Comparison of ENCODE assay signal across 9 mouse cellular contexts in genomic region chr1:181016045-181016444, GRCm38 (mm10). TPM values are rescaled to one million over a fixed set of nuclear protein-coding genes. Genes with fewer than 3 reads are reported as not detected.
DNase-seq lines count a peak whose midpoint lies in the region; ATAC-seq and TF ChIP-seq lines count a peak whose summit lies in the region.
"Had no signal": no experiment of that assay in that cellular context is flagged by ENCODE, and none has a peak within 500 bp of the region (broad histone marks: within the 10 kb centered on the region; RNA-seq: fewer than 3 reads in every experiment).

No protein-coding gene starts in this region.

- DNase-seq in kidney, postnatal 4 days, result peak; percentile 18 to 39
- DNase-seq in cerebellum, postnatal 25 days, result no peak
- no peak for DNase-seq in MN1 (ENCODE audit: low spot score)
- no peak for DNase-seq in thymus, adult 18-20 months

- H3K4me1 ChIP-seq in megakaryocyte, embryonic 14.5 days, result peaks cover 53% of the 10 kb centered on the region
- peaks cover 9% of the 10 kb centered on the region; the same call in 1 of the 2 replicates for H3K4me1 ChIP-seq in forebrain, embryonic 12.5 days
- peaks cover 25% of the 10 kb centered on the region for H3K4me1 ChIP-seq in small intestine, adult 2 months (ENCODE audit: control insufficient read depth, insufficient read depth, insufficient read length, low read length)

- H3K9ac ChIP-seq in forebrain, embryonic 12.5 days, result no peak overlapping the region

- TF ChIP-seq POLR2A in small intestine, adult 2 months (IDR thresholded peaks at IDR 0.05; ENCODE audit: low read depth, low read length), result no peak

- no peak for ATAC-seq in megakaryocyte, adult 5-6 weeks (ENCODE audit: poor library complexity, severe bottlenecking)
- ATAC-seq in forebrain, embryonic 12.5 days (ENCODE audit: low FRiP score), result no peak

- no peaks in the 10 kb centered on the region for H3K36me3 ChIP-seq in megakaryocyte, embryonic 14.5 days (replicated peaks; ENCODE audit: low read length)
- no peaks in the 10 kb centered on the region for H3K36me3 ChIP-seq in forebrain, embryonic 12.5 days (replicated peaks)
- no peaks in the 10 kb centered on the region for H3K36me3 ChIP-seq in small intestine, adult 2 months (ENCODE audit: control insufficient read depth, insufficient read depth, low read length)

- 79% methylated on average over 4 of the region's 4 CpGs for WGBS in forebrain, embryonic 12.5 days
- WGBS in small intestine, adult 2 months, result 34% methylated on average over 4 of the region's 4 CpGs

- peak overlapping the region; percentile 99; the same call in 1 of the 2 replicates for H3K4me2 ChIP-seq in forebrain, embryonic 12.5 days

- H3K27me3 ChIP-seq in megakaryocyte, embryonic 14.5 days (replicated peaks), result peaks cover 84% of the 10 kb centered on the region
- H3K27me3 ChIP-seq in forebrain, embryonic 12.5 days, result peaks cover 29% of the 10 kb centered on the region
- no peaks in the 10 kb centered on the region for H3K27me3 ChIP-seq in small intestine, adult 2 months (ENCODE audit: control insufficient read depth, insufficient read depth, low read length)

- peak overlapping the region; percentile 71 for H3K4me3 ChIP-seq in megakaryocyte, embryonic 14.5 days (replicated peaks)
- H3K4me3 ChIP-seq in forebrain, embryonic 12.5 days (replicated peaks), result no peak overlapping the region; the same call in 1 of the 2 replicates
- peak overlapping the region; percentile 3; the same call in 1 of the 2 replicates for H3K4me3 ChIP-seq in small intestine, adult 2 months (ENCODE audit: low read depth, low read length)

- H3K9me3 ChIP-seq in megakaryocyte, embryonic 14.5 days, result peaks cover 3% of the 10 kb centered on the region
- no peaks in the 10 kb centered on the region for H3K9me3 ChIP-seq in forebrain, embryonic 12.5 days

- no peak overlapping the region for H3K27ac ChIP-seq in forebrain, embryonic 12.5 days
- H3K27ac ChIP-seq in small intestine, adult 2 months (ENCODE audit: insufficient read depth, low read depth, low read length), result peak overlapping the region; percentile 83

- no peak for TF ChIP-seq CTCF in small intestine, adult 2 months (IDR thresholded peaks at IDR 0.05; ENCODE audit: extremely low read depth, insufficient read length, insufficient replicate concordance, low read depth, low read length)

RNA-seq across cellular contexts. Expression of gene Ephx1, which starts 4.7 kb away (rescaled TPM):
- polyA plus RNA-seq in megakaryocyte, embryonic 14.5 days (2012; ENCODE audit: insufficient read depth, low replicate concordance), result not detected in 2 replicates
- 1.3 and 2.4 TPM in 2 replicates for total RNA-seq in megakaryocyte, adult 5-6 weeks (2015)
- total RNA-seq in megakaryocyte, adult 5-6 weeks (2017), result 1.3 and 2.1 TPM in 2 replicates
- 0.95 and 1.3 TPM in 2 replicates for polyA plus RNA-seq in forebrain, embryonic 12.5 days (2016; fragmentation: Nextera tagmentation; extraction: Ambion mirVana)
- polyA plus RNA-seq in small intestine, adult 2 months (2012; rRNA removed), result 10.0 and 10.6 TPM in 2 replicates

RNA-seq across cellular contexts. Expression of gene 9130409I23Rik, which starts 35.0 kb away (rescaled TPM):
- polyA plus RNA-seq in megakaryocyte, embryonic 14.5 days (2012; ENCODE audit: insufficient read depth, low replicate concordance), result not detected in 2 replicates
- not detected in 2 replicates for total RNA-seq in megakaryocyte, adult 5-6 weeks (2015)
- not detected in 2 replicates for total RNA-seq in megakaryocyte, adult 5-6 weeks (2017)
- polyA plus RNA-seq in forebrain, embryonic 12.5 days (2016; fragmentation: Nextera tagmentation; extraction: Ambion mirVana), result not detected in 2 replicates
- polyA plus RNA-seq in small intestine, adult 2 months (2012; rRNA removed), result not detected in 2 replicates
- polyA plus RNA-seq: large intestine, adult 2 months had no signal

Comparison
In these comparisons a context has a peak if more than half of its experiments do, and no peak if none do; other contexts are left out.
1. DNase-seq: peak in kidney, postnatal 4 days (2 of 2); none in cerebellum, postnatal 25 days (0 of 2), MN1 (single experiment) and thymus, adult 18-20 months (0 of 2).